27 mouse cellular contexts compared by ENCODE assay signal in genomic region chr16:20112649-20113048, GRCm38 (mm10). TPM values are rescaled to one million over a fixed set of nuclear protein-coding genes. Genes with fewer than 3 reads are reported as not detected.
DNase-seq lines count a peak whose midpoint lies in the region; ATAC-seq and TF ChIP-seq lines count a peak whose summit lies in the region.
"Had no signal": no experiment of that assay in that cellular context is flagged by ENCODE, and none has a peak within 500 bp of the region (broad histone marks: within the 10 kb centered on the region; RNA-seq: fewer than 3 reads in every experiment).

No protein-coding gene starts in this region.

- H3K36me3 ChIP-seq in hindbrain, embryonic 16.5 days (ENCODE audit: control insufficient read depth, insufficient read depth, low read length): peaks cover 25% of the 10 kb centered on the region
- peaks cover 68% of the 10 kb centered on the region for H3K36me3 ChIP-seq in hindbrain, embryonic 12.5 days
- H3K36me3 ChIP-seq in kidney, embryonic 16.5 days (ENCODE audit: insufficient read depth, low read length): peaks cover 47% of the 10 kb centered on the region

- H3K9me3 ChIP-seq in hindbrain, embryonic 16.5 days (ENCODE audit: control insufficient read depth, low read length): no peaks in the 10 kb centered on the region
- no peaks in the 10 kb centered on the region for H3K9me3 ChIP-seq in hindbrain, embryonic 12.5 days (replicated peaks)
- H3K9me3 ChIP-seq in kidney, embryonic 16.5 days (ENCODE audit: low read length): peaks cover 5% of the 10 kb centered on the region; the same call in 1 of the 2 replicates
- H3K9me3 ChIP-seq: hindbrain, embryonic 15.5 days; intestine, embryonic 15.5 days; liver, embryonic 12.5 days; midbrain, embryonic 15.5 days had no signal

- TF ChIP-seq CTCF in brain, embryonic 14.5 days (IDR thresholded peaks at IDR 0.05; ENCODE audit: borderline replicate concordance, extremely low read depth, insufficient read depth, insufficient read length): no peak

- no peak overlapping the region for H3K4me3 ChIP-seq in hindbrain, embryonic 16.5 days (ENCODE audit: low read length)
- H3K4me3 ChIP-seq in hindbrain, embryonic 12.5 days: no peak overlapping the region
- H3K4me3 ChIP-seq in kidney, embryonic 16.5 days (ENCODE audit: low read length): no peak overlapping the region
- H3K4me3 ChIP-seq: erythroblast, embryonic 14.5 days; hindbrain, embryonic 15.5 days; intestine, embryonic 15.5 days; liver, embryonic 12.5 days; midbrain, embryonic 15.5 days had no signal

- H3K4me2 ChIP-seq in hindbrain, embryonic 16.5 days (ENCODE audit: low read length): no peak overlapping the region
- no peak overlapping the region for H3K4me2 ChIP-seq in hindbrain, embryonic 12.5 days (replicated peaks)
- H3K4me2 ChIP-seq in kidney, embryonic 16.5 days (replicated peaks; ENCODE audit: low read depth, low read length): no peak overlapping the region
- H3K4me2 ChIP-seq: hindbrain, embryonic 15.5 days; intestine, embryonic 15.5 days; liver, embryonic 12.5 days; midbrain, embryonic 15.5 days had no signal

- no peak for TF ChIP-seq POLR2A in brain, embryonic 14.5 days (IDR thresholded peaks at IDR 0.05; ENCODE audit: borderline replicate concordance, extremely low read depth, insufficient read depth, insufficient read length, poor library complexity, severe bottlenecking)

- no peaks in the 10 kb centered on the region for H3K27me3 ChIP-seq in hindbrain, embryonic 16.5 days (replicated peaks; ENCODE audit: control insufficient read depth, insufficient read depth, low read length)
- no peaks in the 10 kb centered on the region for H3K27me3 ChIP-seq in hindbrain, embryonic 12.5 days
- H3K27me3 ChIP-seq in kidney, embryonic 16.5 days (ENCODE audit: insufficient read depth, low read length): no peaks in the 10 kb centered on the region
- H3K27me3 ChIP-seq: hindbrain, embryonic 15.5 days; intestine, embryonic 15.5 days; liver, embryonic 12.5 days; midbrain, embryonic 15.5 days had no signal

- ATAC-seq in hindbrain, embryonic 16.5 days: peak; percentile 42; the same call in 1 of the 2 replicates
- ATAC-seq in hindbrain, embryonic 12.5 days (ENCODE audit: low FRiP score): no peak
- ATAC-seq in kidney, embryonic 16.5 days (ENCODE audit: low FRiP score, low TSS enrichment): no peak
- ATAC-seq: forebrain, postnatal 0 days; intestine, embryonic 15.5 days; liver, embryonic 12.5 days; liver, postnatal 0 days; midbrain, embryonic 15.5 days had no signal

- no peaks in the 10 kb centered on the region for H3K4me1 ChIP-seq in hindbrain, embryonic 16.5 days (ENCODE audit: control insufficient read depth, insufficient read depth, low read depth, low read length)
- H3K4me1 ChIP-seq in hindbrain, embryonic 12.5 days: no peaks in the 10 kb centered on the region
- H3K4me1 ChIP-seq in kidney, embryonic 16.5 days (ENCODE audit: insufficient read depth, low read length): no peaks in the 10 kb centered on the region
- H3K4me1 ChIP-seq: intestine, embryonic 15.5 days; liver, embryonic 12.5 days had no signal

- DNase-seq in adrenal gland, postnatal 14 days: peak; percentile 21
- no peak for DNase-seq in adrenal gland, adult 8-10 months
- DNase-seq in gastrocnemius, adult 18-20 months (ENCODE audit: low spot score): peak; percentile 56
- no peak for DNase-seq in gastrocnemius, postnatal 4 days (ENCODE audit: low spot score in 2 of 2)
- DNase-seq in brain, embryonic 14.5 days (ENCODE audit: low read depth): peak; percentile 25
- DNase-seq: cerebellum, adult 9-10 months; embryo, embryonic 11 days; forebrain, postnatal 0 days; heart, postnatal 14 days; kidney, adult 2 months; kidney, postnatal 4 days; left cerebral cortex, postnatal 4 days; liver, postnatal 0 days; lung, postnatal 10 days; right cerebral cortex, adult 18-20 months; spleen, adult 18-20 months; thymus, postnatal 14 days had no signal

- no peak overlapping the region for H3K9ac ChIP-seq in hindbrain, embryonic 16.5 days (ENCODE audit: low read depth, low read length)
- H3K9ac ChIP-seq in hindbrain, embryonic 12.5 days: no peak overlapping the region
- H3K9ac ChIP-seq in kidney, embryonic 16.5 days (replicated peaks; ENCODE audit: low read length): no peak overlapping the region
- H3K9ac ChIP-seq: forebrain, postnatal 0 days; hindbrain, embryonic 15.5 days; intestine, embryonic 15.5 days; liver, embryonic 12.5 days; liver, postnatal 0 days; midbrain, embryonic 15.5 days had no signal

- no peak overlapping the region for H3K27ac ChIP-seq in hindbrain, embryonic 16.5 days (ENCODE audit: low read depth, low read length)
- no peak overlapping the region for H3K27ac ChIP-seq in hindbrain, embryonic 12.5 days
- no peak overlapping the region for H3K27ac ChIP-seq in kidney, embryonic 16.5 days (ENCODE audit: low read length)
- H3K27ac ChIP-seq: hindbrain, embryonic 15.5 days; intestine, embryonic 15.5 days; kidney, postnatal 0 days; liver, embryonic 12.5 days; macrophage; midbrain, embryonic 15.5 days had no signal

- WGBS in hindbrain, embryonic 16.5 days: 71% methylated on average over 2 of the region's 2 CpGs
- WGBS in hindbrain, embryonic 12.5 days: 90% methylated on average over 2 of the region's 2 CpGs
- 84% methylated on average over 2 of the region's 2 CpGs for WGBS in kidney, embryonic 16.5 days

RNA-seq across cellular contexts. Expression of gene Klhl24, which starts 15.3 kb away (rescaled TPM):
- total RNA-seq in adrenal gland, postnatal 14 days (2021): 70.5 and 85.4 TPM in 2 replicates
- 10 to 100 TPM; 68.8 to 88.1 (median 81.3) TPM for total RNA-seq in adrenal gland, adult 8-10 months (2022)
- 100 to 1,000 TPM; 164 to 165 TPM for total RNA-seq in gastrocnemius, adult 18-20 months (2021)
- 100 to 1,000 TPM; 139 to 162 TPM for total RNA-seq in gastrocnemius, postnatal 4 days (2021)
- 35.8 and 39.5 TPM in 2 replicates for polyA plus RNA-seq in hindbrain, embryonic 16.5 days (2015; fragmentation: Nextera tagmentation; extraction: Ambion mirVana)
- polyA plus RNA-seq in hindbrain, embryonic 12.5 days (2016; fragmentation: Nextera tagmentation; extraction: Ambion mirVana): 60.9 and 70.5 TPM in 2 replicates
- 39.1 and 46.6 TPM in 2 replicates for polyA plus RNA-seq in brain, embryonic 14.5 days (2012; rRNA removed)
- 34.9 and 36.4 TPM in 2 replicates for polyA plus RNA-seq in kidney, embryonic 16.5 days (2015; fragmentation: Nextera tagmentation; extraction: Ambion mirVana)

RNA-seq across cellular contexts. Expression of gene Yeats2, which starts 28.2 kb away (rescaled TPM):
- 32.2 and 40.0 TPM in 2 replicates for total RNA-seq in adrenal gland, postnatal 14 days (2021)
- total RNA-seq in adrenal gland, adult 8-10 months (2022): 10 to 100 TPM; 31.2 to 59.3 (median 42.6) TPM
- 1 to 10 TPM; 3.3 to 3.7 TPM for total RNA-seq in gastrocnemius, adult 18-20 months (2021)
- 10 to 100 TPM; 42.0 to 51.7 TPM for total RNA-seq in gastrocnemius, postnatal 4 days (2021)
- 16.5 and 20.6 TPM in 2 replicates for polyA plus RNA-seq in hindbrain, embryonic 16.5 days (2015; fragmentation: Nextera tagmentation; extraction: Ambion mirVana)
- polyA plus RNA-seq in hindbrain, embryonic 12.5 days (2016; fragmentation: Nextera tagmentation; extraction: Ambion mirVana): 46.3 and 54.4 TPM in 2 replicates
- polyA plus RNA-seq in brain, embryonic 14.5 days (2012; rRNA removed): 63.6 and 64.2 TPM in 2 replicates
- 31.5 and 38.7 TPM in 2 replicates for polyA plus RNA-seq in kidney, embryonic 16.5 days (2015; fragmentation: Nextera tagmentation; extraction: Ambion mirVana)

Comparison
In these comparisons a context has a peak if more than half of its experiments do, and no peak if none do; other contexts are left out.
1. DNase-seq: peak in adrenal gland, postnatal 14 days (single experiment), gastrocnemius, adult 18-20 months (single experiment) and brain, embryonic 14.5 days (single experiment); none in adrenal gland, adult 8-10 months (single experiment) and gastrocnemius, postnatal 4 days (0 of 2).